Mouse (Mus musculus): ENCODE data around the gene Olfr378. TPM values are rescaled to one million over a fixed set of nuclear protein-coding genes. Genes with fewer than 3 reads are reported as not detected.

Gene Olfr378
- polyA plus RNA-seq (2016; fragmentation: Nextera tagmentation; extraction: Ambion mirVana) = not detected in 2 replicates

- no peaks in the 10 kb centered on the region for H3K27me3 ChIP-seq (ENCODE audit: low read depth, poor library complexity, severe bottlenecking)
- WGBS = 96% methylated on average over 1 of the region's 1 CpGs
- no peaks in the 10 kb centered on the region for H3K4me1 ChIP-seq
- no peak within 1 kb of the TSS for H3K4me3 ChIP-seq
- H3K27ac ChIP-seq = no peak within 1 kb of the TSS
- no peaks in the 10 kb centered on the region for H3K36me3 ChIP-seq
- no peak for DNase-seq (ENCODE audit: low spot score)
- no peaks in the 10 kb centered on the region for H3K9me3 ChIP-seq (replicated peaks)
These were observed at the start of gene Olfr378 for GRCm38 (mm10) chr11:73428377-73428776. TSS of gene Olfr378 (minus strand) at chr11:73428477.

GRCm38 (mm10) chr11:73457408-73457807 is 29.1 kb upstream of the Olfr378 start, which contains the start of gene Olfr380:
TSS of gene Olfr380 (minus strand) at chr11:73457508.
- H3K27ac ChIP-seq = no peak within 1 kb of the TSS
- no peaks in the 10 kb centered on the region for H3K36me3 ChIP-seq
- DNase-seq (ENCODE audit: low spot score) = no peak
- H3K9me3 ChIP-seq (replicated peaks) = no peaks in the 10 kb centered on the region
- H3K4me1 ChIP-seq = no peaks in the 10 kb centered on the region
- WGBS = 97% methylated on average over 1 of the region's 1 CpGs
- no peak within 1 kb of the TSS for H3K4me3 ChIP-seq
- no peaks in the 10 kb centered on the region for H3K27me3 ChIP-seq (ENCODE audit: low read depth, poor library complexity, severe bottlenecking)

- Histone ChIP-seq H3K4me3 (no peak within 1 kb of the TSS), H3K27me3 (ENCODE audit: low read depth, poor library complexity, severe bottlenecking) (no peaks in the 10 kb centered on the region), H3K36me3 (no peaks in the 10 kb centered on the region), H3K27ac (no peak within 1 kb of the TSS), H3K9me3 (replicated peaks) (no peaks in the 10 kb centered on the region), H3K4me1 (no peaks in the 10 kb centered on the region)
- DNase-seq (ENCODE audit: low spot score) = no peak
These were observed 28.8 kb downstream of the Olfr378 start, which contains the start of gene Olfr1 for GRCm38 (mm10) chr11:73399514-73399913. TSS of gene Olfr1 (minus strand) at chr11:73399614.

- Histone ChIP-seq H3K9me3 (replicated peaks) (no peaks in the 10 kb centered on the region), H3K4me3 (no peak overlapping the region), H3K36me3 (no peaks in the 10 kb centered on the region), H3K27me3 (ENCODE audit: low read depth, poor library complexity, severe bottlenecking) (no peaks in the 10 kb centered on the region), H3K27ac (no peak overlapping the region), H3K4me1 (no peaks in the 10 kb centered on the region)
- WGBS = 64% methylated on average over 4 of the region's 4 CpGs
- DNase-seq (ENCODE audit: low spot score) = no peak
These were observed 32.9 kb downstream of the Olfr378 start for GRCm38 (mm10) chr11:73395374-73395773.

Other genes starting within 250 kb of the Olfr378 start
- 16.7 and 21.0 TPM in 2 replicates for gene Ctns, start 229.4 kb downstream of the Olfr378 start, polyA plus RNA-seq (2016; fragmentation: Nextera tagmentation; extraction: Ambion mirVana)
- gene Shpk, start 229.0 kb downstream of the Olfr378 start, polyA plus RNA-seq (2016; fragmentation: Nextera tagmentation; extraction: Ambion mirVana) = 0.56 and 1.3 TPM in 2 replicates
- 0.26 TPM in 1 of 2 replicates, not detected in the other for gene Trpv1, start 194.2 kb downstream of the Olfr378 start, polyA plus RNA-seq (2016; fragmentation: Nextera tagmentation; extraction: Ambion mirVana)
- 0.06 TPM in 1 of 2 replicates, not detected in the other for gene Trpv3, start 161.1 kb downstream of the Olfr378 start, polyA plus RNA-seq (2016; fragmentation: Nextera tagmentation; extraction: Ambion mirVana)
- gene Aspa, start 98.9 kb downstream of the Olfr378 start, polyA plus RNA-seq (2016; fragmentation: Nextera tagmentation; extraction: Ambion mirVana) = 0.10 TPM in 1 of 2 replicates, not detected in the other
- gene Gm49340, start 98.7 kb downstream of the Olfr378 start, polyA plus RNA-seq (2016; fragmentation: Nextera tagmentation; extraction: Ambion mirVana) = not detected in 2 replicates
- not detected in 2 replicates for gene Spata22, start 98.7 kb downstream of the Olfr378 start, polyA plus RNA-seq (2016; fragmentation: Nextera tagmentation; extraction: Ambion mirVana)
- not detected in 2 replicates for gene Olfr20, start 77.7 kb downstream of the Olfr378 start, polyA plus RNA-seq (2016; fragmentation: Nextera tagmentation; extraction: Ambion mirVana)
- not detected in 2 replicates for gene Olfr376, start 57.2 kb downstream of the Olfr378 start, polyA plus RNA-seq (2016; fragmentation: Nextera tagmentation; extraction: Ambion mirVana)
- gene Olfr1, start 28.9 kb downstream of the Olfr378 start, polyA plus RNA-seq (2016; fragmentation: Nextera tagmentation; extraction: Ambion mirVana) = not detected in 2 replicates
- not detected in 2 replicates for gene Olfr380, start 29.0 kb upstream of the Olfr378 start, polyA plus RNA-seq (2016; fragmentation: Nextera tagmentation; extraction: Ambion mirVana)
- not detected in 2 replicates for gene Olfr381, start 63.1 kb upstream of the Olfr378 start, polyA plus RNA-seq (2016; fragmentation: Nextera tagmentation; extraction: Ambion mirVana)
- gene Olfr382, start 88.7 kb upstream of the Olfr378 start, polyA plus RNA-seq (2016; fragmentation: Nextera tagmentation; extraction: Ambion mirVana) = not detected in 2 replicates
- gene Olfr385, start 164.5 kb upstream of the Olfr378 start, polyA plus RNA-seq (2016; fragmentation: Nextera tagmentation; extraction: Ambion mirVana) = not detected in 2 replicates
- gene Olfr384, start 170.1 kb upstream of the Olfr378 start, polyA plus RNA-seq (2016; fragmentation: Nextera tagmentation; extraction: Ambion mirVana) = not detected in 2 replicates